Mouse (Mus musculus) liver, adult 2 months (tissue): ENCODE measurements at regions not wholly inside any gene's neighbourhood (a gene's known extent, or its start where the extent isn't known, plus 50 kb on each side); places are given as distances from the start of the nearest gene placed in this dataset.

ENCODE experiments used
- CTCF ChIP-seq: fragments of 200-500 bp; IDR thresholded peaks from 2 replicates; pipeline ENCODE4 v1.5.1; 2011; ENCODE audit warnings: low read depth, low read length, control low read depth
- POLR2A ChIP-seq: fragments of 200-500 bp; IDR thresholded peaks from 2 replicates; pipeline ENCODE4 v1.6.1; 2011; ENCODE audit warnings: low read length, control low read depth; ENCODE audit not compliant: insufficient read depth; ENCODE audit errors: extremely low read depth

- TF ChIP-seq POLR2A (no peak), CTCF (no peak)
Observed at GRCm38 (mm10) chr10:15592161-15592560, 874.1 kb upstream of the Gje1 start.
